Mouse (Mus musculus) ES-E14 (cell line): ENCODE results near the gene Mapt. TPM values are rescaled to one million over a fixed set of nuclear protein-coding genes. Genes with fewer than 3 reads are reported as not detected.
A peak's percentile ranks its signal among the peaks of the same experiment; 100 is the strongest.

Experiments
- DNase-seq: peaks from one replicate; pipeline ENCODE4 v3.0.0-alpha.2; 2013; ENCODE audit warnings: low read depth, low spot score
- H3K27ac ChIP-seq: 2 replicates; pipeline ENCODE4 v1.5.1; 2012; ENCODE audit warnings: low read depth, mild to moderate bottlenecking, low read length, moderate library complexity, mixed read lengths; ENCODE audit not compliant: poor library complexity, insufficient read depth, severe bottlenecking
- H3K36me3 ChIP-seq: 2 replicates; pipeline ENCODE4 v1.6.1; 2012; ENCODE audit warnings: mild to moderate bottlenecking, low read length, moderate library complexity, mixed read lengths; ENCODE audit not compliant: control insufficient read depth, poor library complexity, insufficient read depth, severe bottlenecking
- H3K4me1 ChIP-seq, 2 experiments: fragments of 150-350 bp in 1 of 2; sonication (generic) in 1 of 2; 2 replicates each; pipeline ENCODE4 v1.6.1; 2012; ENCODE audit warnings: low read length in 2 of 2, mild to moderate bottlenecking in 1 of 2, mixed read lengths in 1 of 2; ENCODE audit not compliant: control insufficient read depth in 2 of 2, insufficient read depth in 2 of 2, poor library complexity in 1 of 2
- H3K4me3 ChIP-seq, 2 experiments: fragments of 150-350 bp in 1 of 2; sonication (generic) in 1 of 2; 2 replicates each; pipeline ENCODE4 v1.5.1; 2012; ENCODE audit warnings: low read length in 2 of 2, low read depth in 1 of 2, mild to moderate bottlenecking in 1 of 2, mixed read lengths in 1 of 2; ENCODE audit not compliant: insufficient read depth in 1 of 2, poor library complexity in 1 of 2, severe bottlenecking in 1 of 2
- H3K9ac ChIP-seq: 2 replicates; pipeline ENCODE4 v1.6.1; 2012; ENCODE audit warnings: low read depth, mild to moderate bottlenecking, low read length, mixed read lengths; ENCODE audit not compliant: poor library complexity, insufficient read depth, severe bottlenecking
- H3K9me3 ChIP-seq: fragments of 150-350 bp; sonication (generic); 2 replicates; pipeline ENCODE4 v1.6.1; 2012; ENCODE audit warnings: low read depth, mild to moderate bottlenecking, low read length; ENCODE audit not compliant: control insufficient read depth, insufficient read depth
- CHD2 ChIP-seq: IDR thresholded peaks from 2 replicates; pipeline ENCODE4 v1.6.1; 2014; ENCODE audit warnings: mild to moderate bottlenecking, low read depth, low read length, inconsistent platforms
- HCFC1 ChIP-seq: IDR thresholded peaks from 2 replicates; pipeline ENCODE4 v1.6.1; 2012; ENCODE audit warnings: low read length, inconsistent platforms, borderline replicate concordance; ENCODE audit not compliant: insufficient read depth
- MAFK ChIP-seq: IDR thresholded peaks from 2 replicates; pipeline ENCODE4 v1.6.1; 2014; ENCODE audit warnings: mild to moderate bottlenecking, low read depth, low read length, inconsistent platforms; ENCODE audit not compliant: insufficient read depth
- ZC3H11A ChIP-seq: IDR thresholded peaks from 2 replicates; pipeline ENCODE4 v1.6.1; 2012; ENCODE audit warnings: low read depth, mild to moderate bottlenecking, inconsistent platforms, low read length, borderline replicate concordance
- ZNF384 ChIP-seq: IDR thresholded peaks from 2 replicates; pipeline ENCODE4 v1.6.1; 2012; ENCODE audit warnings: low read depth, low read length, inconsistent platforms
- in situ Hi-C, 2 experiments: fragments of 600-800 bp; cut with MboI; formaldehyde crosslinking; loops; one replicate each; pipeline ENCODE4 v1.15.1; 2025; ENCODE audit warnings: low sequenced_read_pairs in 2 of 2, inconsistent platforms in 1 of 2; ENCODE audit not compliant: unreplicated experiment in 2 of 2
- total RNA-seq: library from RNA; depleted of rRNA; stranded (reverse); fragments of 300-350 nt; gene quantifications from 2 replicates; pipeline ENCODE4 v1.2.3, GENCODE M21; 2012; rRNA removed

Gene Mapt
- 8.8 and 9.7 TPM in 2 replicates for total RNA-seq

- TF ChIP-seq CHD2 (no peak), HCFC1 (no peak), ZNF384 (no peak), MAFK (no peak), ZC3H11A (no peak)
- H3K4me1 ChIP-seq = peaks cover 3% of the 10 kb centered on the region in 2 experiments; a peak in 1 of 4 replicates
- H3K4me3 ChIP-seq = peak within 1 kb of the TSS; percentile 66 to 76
- in situ Hi-C loops = no loop called here
- peak; percentile 86 for DNase-seq
- peak within 1 kb of the TSS; percentile 57 for H3K9ac ChIP-seq
- no peaks in the 10 kb centered on the region for H3K9me3 ChIP-seq
- no peaks in the 10 kb centered on the region for H3K36me3 ChIP-seq
- no peak within 1 kb of the TSS for H3K27ac ChIP-seq
Observed at GRCm38 (mm10) chr11:104231041-104231911, at the start of gene Mapt. Mapt (plus strand) TSS chr11:104231390.

GRCm38 (mm10) chr11:104182141-104182540, 49.0 kb upstream of the Mapt start:
- no peak overlapping the region for H3K27ac ChIP-seq
- TF ChIP-seq CHD2 (no peak), ZC3H11A (no peak), ZNF384 (no peak), HCFC1 (no peak), MAFK (no peak)
- 0 out of 4 replicates have a peak, but pooled peaks cover 0 to 2% of the 10 kb centered on the region in 2 experiments for H3K4me1 ChIP-seq
- no peaks in the 10 kb centered on the region for H3K36me3 ChIP-seq
- H3K9ac ChIP-seq = no peak overlapping the region
- in situ Hi-C loops = no loop called here
- H3K9me3 ChIP-seq = no peaks in the 10 kb centered on the region
- no peak for DNase-seq
- no peak overlapping the region for H3K4me3 ChIP-seq

GRCm38 (mm10) chr11:104186135-104186836, 44.9 kb upstream of the Mapt start, which contains the start of gene Sppl2c:
Sppl2c (plus strand) TSS chr11:104186327.
- TF ChIP-seq ZC3H11A (no peak), MAFK (no peak), HCFC1 (no peak), ZNF384 (no peak), CHD2 (no peak)
- in situ Hi-C loops = no loop called here
- no peak for DNase-seq
- Histone ChIP-seq H3K9ac (no peak within 1 kb of the TSS), H3K27ac (no peak within 1 kb of the TSS), H3K36me3 (no peaks in the 10 kb centered on the region), H3K4me3 (no peak within 1 kb of the TSS), H3K9me3 (no peaks in the 10 kb centered on the region), H3K4me1 (0 out of 4 replicates have a peak, but pooled peaks cover 0 to 2% of the 10 kb centered on the region in 2 experiments)

GRCm38 (mm10) chr11:104186837-104187150, 44.4 kb upstream of the Mapt start:
- no peak for DNase-seq
- Histone ChIP-seq H3K4me1 (0 out of 4 replicates have a peak, but pooled peaks cover 0 to 2% of the 10 kb centered on the region in 2 experiments), H3K36me3 (no peaks in the 10 kb centered on the region), H3K27ac (no peak overlapping the region), H3K9me3 (no peaks in the 10 kb centered on the region), H3K4me3 (no peak overlapping the region), H3K9ac (no peak overlapping the region)
- in situ Hi-C loops = no loop called here
- no peak for TF ChIP-seq ZNF384
- TF ChIP-seq CHD2 = no peak
- TF ChIP-seq MAFK = no peak
- TF ChIP-seq HCFC1 = no peak
- TF ChIP-seq ZC3H11A = no peak
